Mouse (Mus musculus) brain, embryonic 14.5 days (tissue): ENCODE measurements at regions not wholly inside any gene's neighbourhood (a gene's known extent, or its start where the extent isn't known, plus 50 kb on each side); places are given as distances from the start of the nearest gene placed in this dataset.
A peak's percentile ranks its signal among the peaks of the same experiment; 100 is the strongest.

Experiments
- DNase-seq: peaks from one replicate; pipeline ENCODE4 v3.0.0-alpha.2; 2011; ENCODE audit warnings: low read depth
- CTCF ChIP-seq: fragments of 200-500 bp; IDR thresholded peaks from 2 replicates; pipeline ENCODE4 v1.5.1; 2012; ENCODE audit warnings: inconsistent platforms, mild to moderate bottlenecking, moderate library complexity, borderline replicate concordance; ENCODE audit not compliant: insufficient read depth, insufficient read length; ENCODE audit errors: extremely low read depth
- POLR2A ChIP-seq: fragments of 200-500 bp; IDR thresholded peaks from 2 replicates; pipeline ENCODE4 v1.6.1; 2012; ENCODE audit warnings: mild to moderate bottlenecking, inconsistent platforms, borderline replicate concordance; ENCODE audit not compliant: poor library complexity, insufficient read depth, insufficient read length, severe bottlenecking; ENCODE audit errors: extremely low read depth

GRCm38 (mm10) chr1:186264639-186265038 lies 147.5 kb upstream of the Lyplal1 start:
- no peak for TF ChIP-seq CTCF
- TF ChIP-seq POLR2A, result no peak
- peak; percentile 81 for DNase-seq

- no peak for DNase-seq
Measured at GRCm38 (mm10) chr1:186263955-186264354, 146.8 kb upstream of the Lyplal1 start.

GRCm38 (mm10) chr1:186263196-186263595 lies 146.1 kb upstream of the Lyplal1 start:
- TF ChIP-seq CTCF (no peak), POLR2A (no peak)
- DNase-seq, result no peak

More at GRCm38 (mm10) chr1:186263955-186264354, 146.8 kb upstream of the Lyplal1 start:
- TF ChIP-seq CTCF, result no peak
- TF ChIP-seq POLR2A, result no peak

GRCm38 (mm10) chr1:186262040-186262439 lies 144.9 kb upstream of the Lyplal1 start:
- no peak for DNase-seq
- no peak for TF ChIP-seq POLR2A
- no peak for TF ChIP-seq CTCF

- peak; percentile 79 for DNase-seq
- TF ChIP-seq CTCF (no peak), POLR2A (no peak)
Measured at GRCm38 (mm10) chr1:186261326-186261833, 144.3 kb upstream of the Lyplal1 start.

GRCm38 (mm10) chr1:186257611-186258010 lies 140.5 kb upstream of the Lyplal1 start:
- peak; percentile 46 for DNase-seq
- TF ChIP-seq POLR2A (no peak), CTCF (no peak)

GRCm38 (mm10) chr1:186255476-186256080 lies 138.5 kb upstream of the Lyplal1 start:
- peak; percentile 45 for DNase-seq
- TF ChIP-seq CTCF (no peak), POLR2A (no peak)

- TF ChIP-seq CTCF (no peak), POLR2A (no peak)
- no peak for DNase-seq
Measured at GRCm38 (mm10) chr1:186254500-186254899, 137.4 kb upstream of the Lyplal1 start.

GRCm38 (mm10) chr1:186252551-186252950 lies 135.4 kb upstream of the Lyplal1 start:
- TF ChIP-seq CTCF (no peak), POLR2A (no peak)
- no peak for DNase-seq

GRCm38 (mm10) chr1:186250316-186250715 lies 133.2 kb upstream of the Lyplal1 start:
- peak; percentile 91 for DNase-seq
- no peak for TF ChIP-seq CTCF

GRCm38 (mm10) chr1:186249214-186249613 lies 132.1 kb upstream of the Lyplal1 start:
- no peak for DNase-seq
- peak; percentile 16; the same call in 1 of the 2 replicates for TF ChIP-seq CTCF
- no peak for TF ChIP-seq POLR2A

- TF ChIP-seq CTCF (no peak), POLR2A (no peak)
Measured at GRCm38 (mm10) chr1:186245723-186246440, 128.8 kb upstream of the Lyplal1 start.

More at GRCm38 (mm10) chr1:186245723-186246440, 128.8 kb upstream of the Lyplal1 start:
- no peak for DNase-seq
